Mouse (Mus musculus): Measurements from ENCODE around the gene Fryl.

Fryl gene

GRCm38 (mm10) chr5:73257096-73257495, 677 bp upstream of the Fryl start:
- DNase-seq (ENCODE audit: low spot score in 2 of 2) = no peak

GRCm38 (mm10) chr5:73255321-73256251, 833 bp downstream of the Fryl start:
- DNase-seq (ENCODE audit: low spot score in 2 of 2) = peak; percentile 21 to 24

GRCm38 (mm10) chr5:73254660-73255059, 1.8 kb downstream of the Fryl start:
- no peak for DNase-seq (ENCODE audit: low spot score in 2 of 2)

- DNase-seq (ENCODE audit: low spot score in 2 of 2) = no peak
Measured at GRCm38 (mm10) chr5:73252739-73253138, 3.7 kb downstream of the Fryl start.

- DNase-seq (ENCODE audit: low spot score in 2 of 2) = no peak
Measured at GRCm38 (mm10) chr5:73249341-73249740, 7.1 kb downstream of the Fryl start.

GRCm38 (mm10) chr5:73248211-73248610, 8.2 kb downstream of the Fryl start:
- no peak for DNase-seq (ENCODE audit: low spot score in 2 of 2)

- no peak for DNase-seq (ENCODE audit: low spot score in 2 of 2)
Measured at GRCm38 (mm10) chr5:73246414-73246813, 10.0 kb downstream of the Fryl start.

- DNase-seq (ENCODE audit: low spot score in 2 of 2) = no peak
Measured at GRCm38 (mm10) chr5:73244403-73244802, 12.0 kb downstream of the Fryl start.

GRCm38 (mm10) chr5:73241966-73242365, 14.5 kb downstream of the Fryl start:
- DNase-seq (ENCODE audit: low spot score in 2 of 2) = no peak

GRCm38 (mm10) chr5:73241332-73241731, 15.1 kb downstream of the Fryl start:
- no peak for DNase-seq (ENCODE audit: low spot score in 2 of 2)

- no peak for DNase-seq (ENCODE audit: low spot score in 2 of 2)
Measured at GRCm38 (mm10) chr5:73240391-73240790, 16.0 kb downstream of the Fryl start.

GRCm38 (mm10) chr5:73236894-73237334, 19.5 kb downstream of the Fryl start:
- DNase-seq (ENCODE audit: low spot score in 2 of 2) = no peak

GRCm38 (mm10) chr5:73235201-73235600, 21.2 kb downstream of the Fryl start:
- no peak for DNase-seq (ENCODE audit: low spot score in 2 of 2)

- DNase-seq (ENCODE audit: low spot score in 2 of 2) = no peak
Measured at GRCm38 (mm10) chr5:73233018-73233881, 23.2 kb downstream of the Fryl start.

- no peak for DNase-seq (ENCODE audit: low spot score in 2 of 2)
Measured at GRCm38 (mm10) chr5:73232267-73232666, 24.2 kb downstream of the Fryl start.

GRCm38 (mm10) chr5:73231835-73232234, 24.6 kb downstream of the Fryl start:
- no peak for DNase-seq (ENCODE audit: low spot score in 2 of 2)

- no peak for DNase-seq (ENCODE audit: low spot score in 2 of 2)
Measured at GRCm38 (mm10) chr5:73230171-73230570, 26.2 kb downstream of the Fryl start.

- DNase-seq (ENCODE audit: low spot score in 2 of 2) = no peak
Measured at GRCm38 (mm10) chr5:73229467-73229866, 27.0 kb downstream of the Fryl start.

GRCm38 (mm10) chr5:73228291-73229049, 27.9 kb downstream of the Fryl start:
- DNase-seq (ENCODE audit: low spot score in 2 of 2) = no peak

GRCm38 (mm10) chr5:73227518-73228101, 28.8 kb downstream of the Fryl start:
- peak in 1 of 2 experiments; percentile 40 for DNase-seq (ENCODE audit: low spot score in 2 of 2)

- DNase-seq (ENCODE audit: low spot score in 2 of 2) = no peak
Measured at GRCm38 (mm10) chr5:73223065-73223464, 33.4 kb downstream of the Fryl start.

All from right cerebral cortex, postnatal 36 days (tissue).